Mouse (Mus musculus) adrenal gland, adult 18-20 months (tissue): ENCODE data around the gene Sirt4. TPM values are rescaled to one million over a fixed set of nuclear protein-coding genes. Genes with fewer than 3 reads are reported as not detected.
"Not testable (repeated sequence)": the region's sequence is repeated elsewhere in the genome, so short reads cannot be mapped to it uniquely, and the experiment has no call there.

Source experiments
- DNase-seq, 2 experiments: peaks; one replicate each; pipeline ENCODE4 v3.0.0; 2021 to 2022; ENCODE audit warnings: low spot score in 2 of 2
- total RNA-seq, 2 experiments: library from RNA; stranded (reverse); gene quantifications; 1 replicate in 1 of 2; 2 replicates in 1 of 2; pipeline ENCODE4 v1.2.3; 2021

Sirt4 gene
- total RNA-seq, 2 experiments from 2014 or later: 18.1 to 21.2 TPM

- DNase-seq: peak in 1 of 2 experiments; percentile 46
These were observed 31.8 kb upstream of the Sirt4 start for GRCm38 (mm10) chr5:115516081-115516907.

GRCm38 (mm10) chr5:115514896-115515587, 30.5 kb upstream of the Sirt4 start:
- peak in 1 of 2 experiments; percentile 36 for DNase-seq

GRCm38 (mm10) chr5:115514346-115514745, 29.8 kb upstream of the Sirt4 start:
- no peak for DNase-seq

GRCm38 (mm10) chr5:115513721-115514120, 29.2 kb upstream of the Sirt4 start:
- no peak for DNase-seq

GRCm38 (mm10) chr5:115513246-115513645, 28.7 kb upstream of the Sirt4 start:
- DNase-seq: peak in 1 of 2 experiments; percentile 19

GRCm38 (mm10) chr5:115512375-115512774, 27.9 kb upstream of the Sirt4 start:
- DNase-seq: no peak

GRCm38 (mm10) chr5:115509790-115510689, 25.5 kb upstream of the Sirt4 start:
- peak in 1 of 2 experiments; percentile 26 for DNase-seq

GRCm38 (mm10) chr5:115509321-115509761, 24.8 kb upstream of the Sirt4 start:
- peak in 1 of 2 experiments; percentile 28 for DNase-seq

GRCm38 (mm10) chr5:115508859-115509147, 24.3 kb upstream of the Sirt4 start:
- DNase-seq: no peak

GRCm38 (mm10) chr5:115507981-115508858, 23.7 kb upstream of the Sirt4 start:
- peak; percentile 33 to 45 for DNase-seq

GRCm38 (mm10) chr5:115507267-115507980, 22.9 kb upstream of the Sirt4 start:
- no peak for DNase-seq

- DNase-seq: peak; percentile 99
These were observed 22.1 kb upstream of the Sirt4 start, which contains the start of gene Pxn for GRCm38 (mm10) chr5:115506454-115507201. TSS of gene Pxn (plus strand) at chr5:115506676.

GRCm38 (mm10) chr5:115505617-115506016, 21.1 kb upstream of the Sirt4 start:
- DNase-seq: not testable (repeated sequence)

GRCm38 (mm10) chr5:115503035-115503434, 18.5 kb upstream of the Sirt4 start:
- DNase-seq: no peak

GRCm38 (mm10) chr5:115500383-115500935, 15.9 kb upstream of the Sirt4 start:
- no peak for DNase-seq

GRCm38 (mm10) chr5:115498307-115499240, 14.0 kb upstream of the Sirt4 start:
- DNase-seq: no peak

GRCm38 (mm10) chr5:115497033-115497432, 12.5 kb upstream of the Sirt4 start:
- no peak for DNase-seq
